Mouse (Mus musculus): ENCODE results near the gene Agtpbp1. TPM values are rescaled to one million over a fixed set of nuclear protein-coding genes. Genes with fewer than 3 reads are reported as not detected.

The Agtpbp1 gene
- polyA plus RNA-seq, 1 experiment from 2014 or later, result 24.5 TPM

Other genes with a start within 250 kb of the Agtpbp1 start
- gene Naa35, start within 50 bp of the Agtpbp1 start, polyA plus RNA-seq (2016; fragmentation: Nextera tagmentation; extraction: Ambion mirVana), result 151 and 157 TPM in 2 replicates
- gene Golm1, start 90.6 kb upstream of the Agtpbp1 start, polyA plus RNA-seq (2016; fragmentation: Nextera tagmentation; extraction: Ambion mirVana), result 109 and 114 TPM in 2 replicates
- gene 4921517D22Rik, start 108.9 kb upstream of the Agtpbp1 start, polyA plus RNA-seq (2016; fragmentation: Nextera tagmentation; extraction: Ambion mirVana), result not detected in 2 replicates
- gene Spata31d1a, start 125.1 kb upstream of the Agtpbp1 start, polyA plus RNA-seq (2016; fragmentation: Nextera tagmentation; extraction: Ambion mirVana), result 0.17 and 0.28 TPM in 2 replicates
- gene Spata31d1b, start 127.1 kb upstream of the Agtpbp1 start, polyA plus RNA-seq (2016; fragmentation: Nextera tagmentation; extraction: Ambion mirVana), result not detected in 2 replicates
- gene Spata31d1d, start 146.5 kb upstream of the Agtpbp1 start, polyA plus RNA-seq (2016; fragmentation: Nextera tagmentation; extraction: Ambion mirVana), result not detected in 2 replicates
- 0.05 TPM in 1 of 2 replicates, not detected in the other for gene 1700014D04Rik, start 161.5 kb upstream of the Agtpbp1 start, polyA plus RNA-seq (2016; fragmentation: Nextera tagmentation; extraction: Ambion mirVana)
- gene Isca1, start 184.6 kb upstream of the Agtpbp1 start, polyA plus RNA-seq (2016; fragmentation: Nextera tagmentation; extraction: Ambion mirVana), result 111 and 113 TPM in 2 replicates
- not detected in 2 replicates for gene Gm49354, start 197.0 kb upstream of the Agtpbp1 start, polyA plus RNA-seq (2016; fragmentation: Nextera tagmentation; extraction: Ambion mirVana)
- 63.8 and 64.2 TPM in 2 replicates for gene Tut7, start 237.9 kb upstream of the Agtpbp1 start, polyA plus RNA-seq (2016; fragmentation: Nextera tagmentation; extraction: Ambion mirVana)